Mouse (Mus musculus) hindbrain, embryonic 14.5 days (tissue): ENCODE measurements around the gene Fam166a. TPM values are rescaled to one million over a fixed set of nuclear protein-coding genes. Genes with fewer than 3 reads are reported as not detected.

Experiments
- ATAC-seq: fragments of 200-750 bp; cut with Nextera tagmentation; 2 replicates; pipeline ENCODE4 v1.8.0; 2017; ENCODE audit warnings: moderate number of reproducible peaks, mild to moderate bottlenecking, moderate TSS enrichment, moderate library complexity; ENCODE audit not compliant: low FRiP score
- DNase-seq: peaks from one replicate; pipeline ENCODE4 v3.0.0-alpha.2; 2015; ENCODE audit warnings: low spot score
- H3K27ac ChIP-seq: fragments of 300-500 bp; sonication (generic); 2 replicates; pipeline ENCODE4 v1.5.1; 2014; ENCODE audit warnings: mild to moderate bottlenecking, moderate library complexity
- H3K27me3 ChIP-seq: fragments of 300-500 bp; sonication (generic); 2 replicates; pipeline ENCODE4 v1.6.1; 2014; ENCODE audit warnings: mild to moderate bottlenecking, low read length, mixed read lengths; ENCODE audit not compliant: control insufficient read depth, insufficient read depth
- H3K36me3 ChIP-seq: fragments of 300-500 bp; sonication (generic); replicated peaks from 2 replicates; pipeline ENCODE4 v1.6.1; 2014; ENCODE audit not compliant: control insufficient read depth, insufficient read depth
- H3K4me1 ChIP-seq: fragments of 300-500 bp; sonication (generic); replicated peaks from 2 replicates; pipeline ENCODE4 v1.6.1; 2014; ENCODE audit warnings: antibody characterized with exemption, low read length, mixed read lengths; ENCODE audit not compliant: control insufficient read depth, insufficient read depth
- H3K4me2 ChIP-seq: fragments of 300-500 bp; sonication (generic); replicated peaks from 2 replicates; pipeline ENCODE4 v1.6.1; 2014; ENCODE audit warnings: mild to moderate bottlenecking, moderate library complexity
- H3K4me3 ChIP-seq: fragments of 300-500 bp; sonication (generic); replicated peaks from 2 replicates; pipeline ENCODE4 v1.5.1; 2014; ENCODE audit warnings: mild to moderate bottlenecking, low read length
- H3K9ac ChIP-seq: fragments of 300-500 bp; sonication (generic); 2 replicates; pipeline ENCODE4 v1.6.1; 2014
- H3K9me3 ChIP-seq: fragments of 300-500 bp; sonication (generic); 2 replicates; pipeline ENCODE4 v1.6.1; 2016; ENCODE audit warnings: low read length; ENCODE audit not compliant: control insufficient read depth
- WGBS: fragments of 180-500 bp; shearing (Covaris S2); extraction: QIAGEN DNeasy Blood & Tissue Kit; methylation state at CpG from one replicate; pipeline ENCODE4 v1.1.7; 2014; 5-methylcytosine and 5-hydroxymethylcytosine counted together
- polyA plus RNA-seq: library from polyadenylated mRNA; unstranded; fragments of >200 nt; fragmentation: Nextera tagmentation; extraction: Ambion mirVana; gene quantifications from 2 replicates; pipeline ENCODE4 v1.2.1, GENCODE M21; 2014

Gene Fam166a
- polyA plus RNA-seq, 1 experiment from 2014 or later: not detected

DNA sequence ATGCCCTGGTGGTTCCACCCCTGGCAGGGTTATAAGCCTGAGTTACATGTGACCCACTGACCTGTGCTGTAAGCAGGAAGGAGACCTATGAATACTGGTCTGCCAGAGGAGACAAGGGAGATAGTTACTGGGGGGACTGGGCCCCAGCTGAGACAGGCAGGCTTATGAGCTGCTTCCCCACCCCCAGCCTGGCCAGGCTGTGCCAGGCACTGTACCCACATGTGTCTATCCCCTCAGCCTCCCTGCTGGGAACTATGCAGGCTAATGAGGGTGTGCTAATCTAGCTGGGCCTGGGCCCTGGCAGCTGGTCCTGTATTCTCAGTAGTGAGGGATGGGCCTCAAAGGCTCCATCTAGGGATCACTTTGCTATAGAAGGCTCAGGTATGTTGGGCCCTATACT, 48.7 kb downstream of the Fam166a start:
- no peaks in the 10 kb centered on the region for H3K9me3 ChIP-seq
- no peak overlapping the region for H3K4me3 ChIP-seq
- H3K4me2 ChIP-seq: peak overlapping the region; percentile 100
- H3K9ac ChIP-seq: peak overlapping the region; percentile 8; the same call in 1 of the 2 replicates
- peak overlapping the region; percentile 65; the same call in 1 of the 2 replicates for H3K27ac ChIP-seq
- H3K36me3 ChIP-seq: peaks cover 31% of the 10 kb centered on the region
- ATAC-seq (no peak), DNase-seq (no peak)
- H3K4me1 ChIP-seq: peaks cover 54% of the 10 kb centered on the region
- 0 out of 2 replicates have a peak, but pooled peaks cover 6% of the 10 kb centered on the region for H3K27me3 ChIP-seq

DNA sequence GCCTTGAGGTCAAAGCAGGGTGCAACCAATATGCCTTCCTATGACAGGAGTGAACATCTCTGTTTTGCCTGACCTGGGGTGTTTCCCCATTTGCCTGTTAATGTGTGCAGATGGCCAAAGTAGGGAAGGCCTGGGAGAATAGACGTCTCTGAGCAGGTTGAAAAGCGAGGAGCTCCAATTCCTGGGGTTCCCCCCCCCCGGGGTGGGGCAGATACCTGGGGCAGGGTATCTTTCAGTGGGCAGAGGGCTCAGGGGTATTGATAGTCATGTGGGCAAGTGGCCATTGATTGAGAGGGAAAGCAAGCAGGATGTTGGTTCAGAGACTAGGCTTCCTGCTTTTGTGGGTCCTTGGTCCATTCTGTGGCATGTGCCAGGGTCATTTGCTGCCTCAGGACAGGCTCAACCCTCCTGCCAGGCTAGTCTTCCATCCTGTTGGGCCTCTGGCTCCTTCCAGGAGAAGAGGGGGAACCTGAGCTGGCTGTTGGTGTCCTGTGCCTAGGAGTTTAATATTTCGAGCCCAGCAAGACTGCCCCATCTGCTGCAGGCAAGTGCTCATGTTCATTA, 49.3 kb downstream of the Fam166a start:
- H3K9ac ChIP-seq: no peak overlapping the region
- WGBS: 73% methylated on average over 4 of the region's 4 CpGs
- H3K4me1 ChIP-seq: peaks cover 54% of the 10 kb centered on the region

More for the DNA sequence above, 49.3 kb downstream of the Fam166a start:
- 0 out of 2 replicates have a peak, but pooled peaks cover 6% of the 10 kb centered on the region for H3K27me3 ChIP-seq
- no peak overlapping the region for H3K4me3 ChIP-seq
- DNase-seq: no peak
- H3K9me3 ChIP-seq: no peaks in the 10 kb centered on the region
- H3K4me2 ChIP-seq: peak overlapping the region; percentile 100; the same call in 1 of the 2 replicates
- H3K36me3 ChIP-seq: peaks cover 31% of the 10 kb centered on the region
- no peak for ATAC-seq
- no peak overlapping the region for H3K27ac ChIP-seq

Other genes with a start within 250 kb of the Fam166a start
- 173 and 187 TPM in 2 replicates for gene Mrpl41, start 243.6 kb upstream of the Fam166a start, polyA plus RNA-seq
- 2.4 and 3.7 TPM in 2 replicates for gene Pnpla7, start 242.7 kb upstream of the Fam166a start, polyA plus RNA-seq
- gene Nsmf, start 164.4 kb upstream of the Fam166a start, polyA plus RNA-seq: 117 and 126 TPM in 2 replicates
- 0.21 TPM in 1 of 2 replicates, not detected in the other for gene Entpd8, start 138.4 kb upstream of the Fam166a start, polyA plus RNA-seq
- gene Noxa1, start 123.6 kb upstream of the Fam166a start, polyA plus RNA-seq: not detected in 2 replicates
- gene Nrarp, start 38.0 kb upstream of the Fam166a start, polyA plus RNA-seq: 15.6 and 19.9 TPM in 2 replicates
- gene Tor4a, start 21.9 kb upstream of the Fam166a start, polyA plus RNA-seq: 2.0 and 2.2 TPM in 2 replicates
- gene Nelfb, start 7.3 kb upstream of the Fam166a start, polyA plus RNA-seq: 88.0 and 91.6 TPM in 2 replicates
- gene Stpg3, start 4.1 kb upstream of the Fam166a start, polyA plus RNA-seq: not detected in 2 replicates
- gene Tubb4b, start 6.0 kb downstream of the Fam166a start, polyA plus RNA-seq: 382 and 411 TPM in 2 replicates
- gene Slc34a3, start 15.6 kb downstream of the Fam166a start, polyA plus RNA-seq: not detected in 2 replicates
- not detected in 2 replicates for gene Rnf224, start 18.0 kb downstream of the Fam166a start, polyA plus RNA-seq
- gene Rnf208, start 23.5 kb downstream of the Fam166a start, polyA plus RNA-seq: 166 and 177 TPM in 2 replicates
- 0.59 TPM in 1 of 2 replicates, not detected in the other for gene Cysrt1, start 23.7 kb downstream of the Fam166a start, polyA plus RNA-seq
- gene AL732309.1, start 28.1 kb downstream of the Fam166a start, polyA plus RNA-seq: 2.9 and 5.3 TPM in 2 replicates
- gene Tmem203, start 36.7 kb downstream of the Fam166a start, polyA plus RNA-seq: 9.8 and 12.5 TPM in 2 replicates
- gene Tprn, start 43.9 kb downstream of the Fam166a start, polyA plus RNA-seq: 13.4 and 14.7 TPM in 2 replicates
- gene Ssna1, start 53.7 kb downstream of the Fam166a start, polyA plus RNA-seq: 175 and 190 TPM in 2 replicates
- 113 and 114 TPM in 2 replicates for gene Anapc2, start 53.7 kb downstream of the Fam166a start, polyA plus RNA-seq
- gene Tmem210, start 69.4 kb downstream of the Fam166a start, polyA plus RNA-seq: not detected in 2 replicates
- not detected in 2 replicates for gene Lrrc26, start 71.2 kb downstream of the Fam166a start, polyA plus RNA-seq
- 57.2 and 68.4 TPM in 2 replicates for gene Grin1, start 100.4 kb downstream of the Fam166a start, polyA plus RNA-seq
- gene Man1b1, start 113.6 kb downstream of the Fam166a start, polyA plus RNA-seq: 51.6 and 66.0 TPM in 2 replicates
- gene Dpp7, start 137.6 kb downstream of the Fam166a start, polyA plus RNA-seq: 21.5 and 24.7 TPM in 2 replicates
- gene Uap1l1, start 146.9 kb downstream of the Fam166a start, polyA plus RNA-seq: 6.3 and 6.8 TPM in 2 replicates
- 10.0 and 10.8 TPM in 2 replicates for gene Sapcd2, start 153.6 kb downstream of the Fam166a start, polyA plus RNA-seq
- 2.6 and 3.3 TPM in 2 replicates for gene Entpd2, start 177.1 kb downstream of the Fam166a start, polyA plus RNA-seq
- 365 and 378 TPM in 2 replicates for gene Npdc1, start 180.6 kb downstream of the Fam166a start, polyA plus RNA-seq
- gene Fut7, start 204.5 kb downstream of the Fam166a start, polyA plus RNA-seq: 0.37 TPM in 1 of 2 replicates, not detected in the other
- 15.6 and 17.3 TPM in 2 replicates for gene Abca2, start 210.0 kb downstream of the Fam166a start, polyA plus RNA-seq
- gene Clic3, start 238.1 kb downstream of the Fam166a start, polyA plus RNA-seq: 2.2 and 2.6 TPM in 2 replicates
- gene Paxx, start 242.3 kb downstream of the Fam166a start, polyA plus RNA-seq: 93.1 and 109 TPM in 2 replicates